ENCODE assay signal across 11 mouse cellular contexts in the genomic region with DNA sequence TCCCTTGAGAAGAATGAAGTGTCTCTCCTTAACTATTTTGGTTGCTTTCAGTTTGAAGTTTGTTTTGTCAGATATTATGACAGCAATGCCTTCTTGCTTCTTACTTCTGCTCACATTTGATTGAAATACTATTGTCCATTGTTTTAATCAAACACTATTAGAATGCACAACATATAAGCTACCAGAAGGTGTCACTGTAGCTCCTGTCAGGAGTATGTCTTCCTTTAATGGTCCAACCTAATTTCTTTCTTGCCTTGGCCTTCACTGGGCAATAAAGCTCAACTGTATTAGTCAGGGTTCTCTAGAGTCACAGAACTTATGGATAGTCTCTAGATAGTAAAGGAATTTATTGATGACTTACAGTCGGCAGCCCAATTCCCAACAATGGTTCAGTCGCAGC.
DNase-seq lines count a peak whose midpoint lies in the region; ATAC-seq and TF ChIP-seq lines count a peak whose summit lies in the region.
"Had no signal": no experiment of that assay in that cellular context is flagged by ENCODE, and none has a peak within 500 bp of the region (broad histone marks: within the 10 kb centered on the region; RNA-seq: fewer than 3 reads in every experiment).

No protein-coding gene starts in this region.

- WGBS in heart, postnatal 0 days = 67% methylated on average over 1 of the region's 2 CpGs
- WGBS in lung, postnatal 0 days = 83% methylated on average over 1 of the region's 2 CpGs

- H3K4me3 ChIP-seq in heart, postnatal 0 days (ENCODE audit: low read depth, low read length) = no peak overlapping the region
- H3K4me3 ChIP-seq in lung, postnatal 0 days (ENCODE audit: low read depth, low read length) = no peak overlapping the region
- H3K4me3 ChIP-seq: liver, embryonic 15.5 days had no signal

- H3K4me1 ChIP-seq in heart, postnatal 0 days (ENCODE audit: control insufficient read depth, insufficient read depth) = no peaks in the 10 kb centered on the region
- H3K4me1 ChIP-seq in lung, postnatal 0 days (ENCODE audit: insufficient read depth, low read depth, low read length) = no peaks in the 10 kb centered on the region
- H3K4me1 ChIP-seq: liver, embryonic 15.5 days had no signal

- intact Hi-C loops in left cerebral cortex, postnatal 36 days (cut with DNase I) = no loop called here

- TF ChIP-seq EP300 in heart, postnatal 0 days (IDR thresholded peaks at IDR 0.05; ENCODE audit: low read depth) = no peak
- no peak for TF ChIP-seq EP300 in lung, postnatal 0 days (IDR thresholded peaks at IDR 0.05)

- no peaks in the 10 kb centered on the region for H3K27me3 ChIP-seq in heart, postnatal 0 days (ENCODE audit: control insufficient read depth, insufficient read depth, low read length)
- no peaks in the 10 kb centered on the region for H3K27me3 ChIP-seq in lung, postnatal 0 days (replicated peaks; ENCODE audit: insufficient read depth, low read length)
- H3K27me3 ChIP-seq: liver, embryonic 15.5 days had no signal

- no peak for ATAC-seq in heart, postnatal 0 days (ENCODE audit: insufficient read depth, low read depth)
- ATAC-seq in lung, postnatal 0 days = no peak

- H3K36me3 ChIP-seq in heart, postnatal 0 days (replicated peaks; ENCODE audit: control insufficient read depth, insufficient read depth, low read length) = no peaks in the 10 kb centered on the region
- H3K36me3 ChIP-seq in lung, postnatal 0 days (ENCODE audit: insufficient read depth, low read length) = no peaks in the 10 kb centered on the region
- H3K36me3 ChIP-seq: liver, embryonic 15.5 days had no signal

- no peak overlapping the region for H3K4me2 ChIP-seq in heart, postnatal 0 days (ENCODE audit: low read depth, low read length)
- no peak overlapping the region for H3K4me2 ChIP-seq in lung, postnatal 0 days (replicated peaks; ENCODE audit: low read depth, low read length)
- H3K4me2 ChIP-seq: liver, embryonic 15.5 days had no signal

- no peak overlapping the region for H3K27ac ChIP-seq in heart, postnatal 0 days (ENCODE audit: low read depth)
- H3K27ac ChIP-seq in lung, postnatal 0 days (ENCODE audit: low read length) = no peak overlapping the region
- H3K27ac ChIP-seq: liver, embryonic 15.5 days had no signal

- TF ChIP-seq CTCF in heart, postnatal 0 days (IDR thresholded peaks at IDR 0.05; ENCODE audit: low read depth) = peak; percentile 60
- TF ChIP-seq CTCF in lung, postnatal 0 days (IDR thresholded peaks at IDR 0.05) = peak; percentile 59

- no peak overlapping the region for H3K9ac ChIP-seq in heart, postnatal 0 days (replicated peaks; ENCODE audit: low read depth, low read length)
- no peak overlapping the region for H3K9ac ChIP-seq in lung, postnatal 0 days (replicated peaks; ENCODE audit: low read depth)
- H3K9ac ChIP-seq: liver, embryonic 15.5 days had no signal

- no peaks in the 10 kb centered on the region for H3K9me3 ChIP-seq in heart, postnatal 0 days (replicated peaks; ENCODE audit: control insufficient read depth, low read length)
- no peaks in the 10 kb centered on the region for H3K9me3 ChIP-seq in lung, postnatal 0 days (ENCODE audit: low read length)
- H3K9me3 ChIP-seq: liver, embryonic 15.5 days had no signal

- DNase-seq in heart, postnatal 0 days (ENCODE audit: low spot score) = no peak
- DNase-seq in heart, adult 8-10 months (ENCODE audit: low spot score) = no peak
- DNase-seq in lung, postnatal 0 days (ENCODE audit: low spot score) = peak; percentile 9
- no peak for DNase-seq in lung, adult 18-20 months
- peak; percentile 34 for DNase-seq in ZHBTc4 (ENCODE audit: low read depth, low spot score)
- DNase-seq in forelimb bud, embryonic 11.5 days (ENCODE audit: low read depth, low spot score) = peak; percentile 9
- no peak for DNase-seq in frontal cortex, postnatal 14 days (ENCODE audit: low spot score in 2 of 2)
- no peak for DNase-seq in left cerebral cortex, postnatal 36 days (ENCODE audit: low spot score in 2 of 2)
- DNase-seq: cerebellum, adult 8-10 months; gastrocnemius, postnatal 10 days had no signal

Comparison
In these comparisons a context has a peak if more than half of its experiments do, and no peak if none do; other contexts are left out.
1. DNase-seq: peak in lung, postnatal 0 days (single experiment), ZHBTc4 (single experiment) and forelimb bud, embryonic 11.5 days (single experiment); none in heart, postnatal 0 days (single experiment), heart, adult 8-10 months (single experiment), lung, adult 18-20 months (0 of 2), frontal cortex, postnatal 14 days (0 of 2) and left cerebral cortex, postnatal 36 days (0 of 2).